Mouse (Mus musculus) embryonic facial prominence, embryonic 15.5 days (tissue): Measurements from ENCODE around the gene Gabbr2. TPM values are rescaled to one million over a fixed set of nuclear protein-coding genes. Genes with fewer than 3 reads are reported as not detected.

ENCODE experiments used
- ATAC-seq: fragments of 200-750 bp; cut with Nextera tagmentation; 2 replicates; pipeline ENCODE4 v1.8.0; 2017; ENCODE audit warnings: low read depth, moderate TSS enrichment; ENCODE audit not compliant: insufficient number of reproducible peaks, low FRiP score, low TSS enrichment
- H3K27ac ChIP-seq: fragments of 300-500 bp; sonication (generic); replicated peaks from 2 replicates; pipeline ENCODE4 v1.5.1; 2015; ENCODE audit warnings: mild to moderate bottlenecking, inconsistent platforms
- H3K27me3 ChIP-seq: fragments of 300-500 bp; sonication (generic); 2 replicates; pipeline ENCODE4 v1.6.1; 2015; ENCODE audit warnings: inconsistent platforms
- H3K36me3 ChIP-seq: fragments of 300-500 bp; sonication (generic); 2 replicates; pipeline ENCODE4 v1.6.1; 2015; ENCODE audit warnings: mild to moderate bottlenecking, inconsistent platforms
- H3K4me1 ChIP-seq: fragments of 300-500 bp; sonication (generic); 2 replicates; pipeline ENCODE4 v1.6.1; 2015; ENCODE audit warnings: inconsistent platforms
- H3K4me2 ChIP-seq: fragments of 300-500 bp; sonication (generic); replicated peaks from 2 replicates; pipeline ENCODE4 v1.6.1; 2015; ENCODE audit warnings: mild to moderate bottlenecking, inconsistent platforms
- H3K4me3 ChIP-seq: fragments of 300-500 bp; sonication (generic); replicated peaks from 2 replicates; pipeline ENCODE4 v1.5.1; 2015; ENCODE audit warnings: mild to moderate bottlenecking, inconsistent platforms
- H3K9ac ChIP-seq: fragments of 300-500 bp; sonication (generic); 2 replicates; pipeline ENCODE4 v1.6.1; 2015; ENCODE audit warnings: inconsistent platforms
- H3K9me3 ChIP-seq: fragments of 300-500 bp; sonication (generic); replicated peaks from 2 replicates; pipeline ENCODE4 v1.6.1; 2016; ENCODE audit warnings: inconsistent platforms
- WGBS: fragments of 180-500 bp; shearing (Covaris S2); methylation state at CpG from one replicate; pipeline ENCODE4 v1.1.7; 2015; 5-methylcytosine and 5-hydroxymethylcytosine counted together
- polyA plus RNA-seq: library from polyadenylated mRNA; unstranded; fragments of >200 nt; fragmentation: Nextera tagmentation; extraction: Ambion mirVana; gene quantifications from 2 replicates; pipeline ENCODE4 v1.2.1, GENCODE M21; 2015

The Gabbr2 gene
- polyA plus RNA-seq, 1 experiment from 2014 or later: 0.27 TPM

GRCm38 (mm10) chr4:46790609-46791267 lies 200.9 kb downstream of the Gabbr2 start:
- Histone ChIP-seq H3K27ac (no peak overlapping the region), H3K4me1 (no peaks in the 10 kb centered on the region), H3K9ac (no peak overlapping the region), H3K36me3 (no peaks in the 10 kb centered on the region), H3K9me3 (no peaks in the 10 kb centered on the region), H3K4me3 (no peak overlapping the region), H3K4me2 (no peak overlapping the region), H3K27me3 (no peaks in the 10 kb centered on the region)
- ATAC-seq: no peak
- WGBS: 36% methylated on average over 9 of the region's 9 CpGs

- Histone ChIP-seq H3K4me3 (no peak overlapping the region), H3K27me3 (no peaks in the 10 kb centered on the region), H3K9ac (no peak overlapping the region), H3K9me3 (no peaks in the 10 kb centered on the region), H3K4me2 (no peak overlapping the region), H3K27ac (no peak overlapping the region), H3K4me1 (no peaks in the 10 kb centered on the region), H3K36me3 (no peaks in the 10 kb centered on the region)
- 80% methylated on average over 14 of the region's 14 CpGs for WGBS
- ATAC-seq: no peak
Observed at GRCm38 (mm10) chr4:46784430-46785049, 207.1 kb downstream of the Gabbr2 start.

- WGBS: 63% methylated on average over 6 of the region's 6 CpGs
- Histone ChIP-seq H3K36me3 (no peaks in the 10 kb centered on the region), H3K4me2 (no peak overlapping the region), H3K9ac (no peak overlapping the region), H3K9me3 (no peaks in the 10 kb centered on the region), H3K4me1 (no peaks in the 10 kb centered on the region), H3K4me3 (no peak overlapping the region), H3K27ac (no peak overlapping the region), H3K27me3 (no peaks in the 10 kb centered on the region)
- ATAC-seq: no peak
Observed at GRCm38 (mm10) chr4:46781109-46781508, 210.6 kb downstream of the Gabbr2 start.

- no peaks in the 10 kb centered on the region for H3K9me3 ChIP-seq
- no peaks in the 10 kb centered on the region for H3K36me3 ChIP-seq
- WGBS: 73% methylated on average over 5 of the region's 5 CpGs
- H3K27me3 ChIP-seq: no peaks in the 10 kb centered on the region
- no peak overlapping the region for H3K4me3 ChIP-seq
- H3K4me2 ChIP-seq: no peak overlapping the region
- H3K9ac ChIP-seq: no peak overlapping the region
- no peaks in the 10 kb centered on the region for H3K4me1 ChIP-seq
- H3K27ac ChIP-seq: no peak overlapping the region
- no peak for ATAC-seq
Observed at GRCm38 (mm10) chr4:46775959-46776358, 215.7 kb downstream of the Gabbr2 start.

- no peaks in the 10 kb centered on the region for H3K9me3 ChIP-seq
- 17% methylated on average over 14 of the region's 14 CpGs for WGBS
- no peak for ATAC-seq
- no peaks in the 10 kb centered on the region for H3K27me3 ChIP-seq
- H3K27ac ChIP-seq: no peak overlapping the region
- H3K9ac ChIP-seq: no peak overlapping the region
- no peaks in the 10 kb centered on the region for H3K4me1 ChIP-seq
- no peaks in the 10 kb centered on the region for H3K36me3 ChIP-seq
- no peak overlapping the region for H3K4me2 ChIP-seq
- H3K4me3 ChIP-seq: no peak overlapping the region
Observed at GRCm38 (mm10) chr4:46774652-46775051, 217.0 kb downstream of the Gabbr2 start.

GRCm38 (mm10) chr4:46773243-46773642 lies 218.4 kb downstream of the Gabbr2 start:
- Histone ChIP-seq H3K4me2 (no peak overlapping the region), H3K9me3 (no peaks in the 10 kb centered on the region), H3K4me1 (no peaks in the 10 kb centered on the region), H3K36me3 (no peaks in the 10 kb centered on the region), H3K9ac (no peak overlapping the region), H3K4me3 (no peak overlapping the region), H3K27me3 (no peaks in the 10 kb centered on the region), H3K27ac (no peak overlapping the region)
- ATAC-seq: no peak
- WGBS: 85% methylated on average over 3 of the region's 3 CpGs

- Histone ChIP-seq H3K27ac (no peak overlapping the region), H3K36me3 (no peaks in the 10 kb centered on the region), H3K9ac (no peak overlapping the region), H3K4me1 (no peaks in the 10 kb centered on the region), H3K4me2 (no peak overlapping the region), H3K4me3 (no peak overlapping the region), H3K9me3 (no peaks in the 10 kb centered on the region), H3K27me3 (no peaks in the 10 kb centered on the region)
- no peak for ATAC-seq
- 84% methylated on average over 2 of the region's 2 CpGs for WGBS
Observed at GRCm38 (mm10) chr4:46772591-46772990, 219.1 kb downstream of the Gabbr2 start.

- Histone ChIP-seq H3K9ac (no peak overlapping the region), H3K27ac (no peak overlapping the region), H3K9me3 (no peaks in the 10 kb centered on the region), H3K27me3 (no peaks in the 10 kb centered on the region), H3K4me3 (no peak overlapping the region), H3K36me3 (no peaks in the 10 kb centered on the region), H3K4me1 (no peaks in the 10 kb centered on the region), H3K4me2 (no peak overlapping the region)
- 82% methylated on average over 12 of the region's 12 CpGs for WGBS
- ATAC-seq: no peak
Observed at GRCm38 (mm10) chr4:46771116-46771515, 220.6 kb downstream of the Gabbr2 start.

GRCm38 (mm10) chr4:46770635-46771034 lies 221.0 kb downstream of the Gabbr2 start:
- Histone ChIP-seq H3K27ac (no peak overlapping the region), H3K4me2 (no peak overlapping the region), H3K36me3 (no peaks in the 10 kb centered on the region), H3K9me3 (no peaks in the 10 kb centered on the region), H3K9ac (no peak overlapping the region), H3K27me3 (no peaks in the 10 kb centered on the region), H3K4me1 (no peaks in the 10 kb centered on the region), H3K4me3 (no peak overlapping the region)
- ATAC-seq: no peak
- 74% methylated on average over 2 of the region's 2 CpGs for WGBS

- ATAC-seq: no peak
- Histone ChIP-seq H3K36me3 (no peaks in the 10 kb centered on the region), H3K9me3 (no peaks in the 10 kb centered on the region), H3K4me3 (no peak overlapping the region), H3K4me1 (no peaks in the 10 kb centered on the region), H3K27ac (no peak overlapping the region), H3K4me2 (no peak overlapping the region), H3K9ac (no peak overlapping the region), H3K27me3 (no peaks in the 10 kb centered on the region)
- 76% methylated on average over 8 of the region's 8 CpGs for WGBS
Observed at GRCm38 (mm10) chr4:46770090-46770489, 221.6 kb downstream of the Gabbr2 start.

GRCm38 (mm10) chr4:46766326-46766725 lies 225.3 kb downstream of the Gabbr2 start:
- Histone ChIP-seq H3K4me1 (no peaks in the 10 kb centered on the region), H3K4me2 (no peak overlapping the region), H3K9me3 (no peaks in the 10 kb centered on the region), H3K27me3 (no peaks in the 10 kb centered on the region), H3K27ac (no peak overlapping the region), H3K36me3 (no peaks in the 10 kb centered on the region), H3K9ac (no peak overlapping the region), H3K4me3 (no peak overlapping the region)
- 73% methylated on average over 7 of the region's 7 CpGs for WGBS
- no peak for ATAC-seq

GRCm38 (mm10) chr4:46759838-46760237 lies 231.8 kb downstream of the Gabbr2 start:
- Histone ChIP-seq H3K27ac (no peak overlapping the region), H3K27me3 (no peaks in the 10 kb centered on the region), H3K9me3 (no peaks in the 10 kb centered on the region), H3K4me1 (no peaks in the 10 kb centered on the region), H3K36me3 (no peaks in the 10 kb centered on the region), H3K4me3 (no peak overlapping the region), H3K4me2 (no peak overlapping the region), H3K9ac (no peak overlapping the region)
- 84% methylated on average over 1 of the region's 1 CpGs for WGBS
- ATAC-seq: no peak
